Mouse (Mus musculus) kidney, postnatal 0 days (tissue): ENCODE data around the gene Ces1e. TPM values are rescaled to one million over a fixed set of nuclear protein-coding genes. Genes with fewer than 3 reads are reported as not detected.
A peak's percentile ranks its signal among the peaks of the same experiment; 100 is the strongest.
"Not testable (repeated sequence)": the region's sequence is repeated elsewhere in the genome, so short reads cannot be mapped to it uniquely, and the experiment has no call there.

ENCODE experiments used
- ATAC-seq: fragments of 200-750 bp; cut with Nextera tagmentation; replicated peaks from 2 replicates; pipeline ENCODE4 v1.8.0; 2017; ENCODE audit warnings: low read depth, moderate number of reproducible peaks, moderate TSS enrichment, moderate library complexity; ENCODE audit not compliant: low FRiP score
- DNase-seq: peaks from one replicate; pipeline ENCODE4 v3.0.0-alpha.2; 2016; ENCODE audit warnings: low spot score
- H3K27ac ChIP-seq: fragments of 300-500 bp; sonication (generic); 2 replicates; pipeline ENCODE4 v1.5.1; 2014; ENCODE audit warnings: mild to moderate bottlenecking
- H3K27me3 ChIP-seq: fragments of 300-500 bp; sonication (generic); 2 replicates; pipeline ENCODE4 v1.6.1; 2014; ENCODE audit warnings: low read length, mixed read lengths; ENCODE audit not compliant: insufficient read depth
- H3K36me3 ChIP-seq: fragments of 300-500 bp; sonication (generic); 2 replicates; pipeline ENCODE4 v1.6.1; 2014; ENCODE audit warnings: low read length, mixed read lengths; ENCODE audit not compliant: insufficient read depth
- H3K4me1 ChIP-seq: fragments of 300-500 bp; sonication (generic); replicated peaks from 2 replicates; pipeline ENCODE4 v1.6.1; 2014; ENCODE audit warnings: antibody characterized with exemption, low read length, mixed read lengths; ENCODE audit not compliant: insufficient read depth
- H3K4me2 ChIP-seq: fragments of 300-500 bp; sonication (generic); 2 replicates; pipeline ENCODE4 v1.6.1; 2014; ENCODE audit warnings: mild to moderate bottlenecking, low read length, moderate library complexity, mixed read lengths
- H3K4me3 ChIP-seq: fragments of 300-500 bp; sonication (generic); replicated peaks from 2 replicates; pipeline ENCODE4 v1.5.1; 2014; ENCODE audit warnings: low read depth, low read length
- H3K9ac ChIP-seq: fragments of 300-500 bp; sonication (generic); 2 replicates; pipeline ENCODE4 v1.6.1; 2014; ENCODE audit warnings: low read depth, low read length
- H3K9me3 ChIP-seq: fragments of 300-500 bp; sonication (generic); replicated peaks from 2 replicates; pipeline ENCODE4 v1.6.1; 2016; ENCODE audit warnings: low read length, inconsistent platforms, mixed read lengths
- CTCF ChIP-seq: IDR thresholded peaks from 2 replicates; pipeline ENCODE4 v1.5.1; 2016; ENCODE audit warnings: antibody characterized with exemption, low read depth, mild to moderate bottlenecking, moderate library complexity
- WGBS: fragments of 180-500 bp; shearing (Covaris S2); extraction: QIAGEN DNeasy Blood & Tissue Kit; methylation state at CpG from one replicate; pipeline ENCODE4 v1.1.7; 2014; 5-methylcytosine and 5-hydroxymethylcytosine counted together
- polyA plus RNA-seq: library from polyadenylated mRNA; unstranded; fragments of >200 nt; fragmentation: Nextera tagmentation; extraction: Ambion mirVana; gene quantifications from 2 replicates; pipeline ENCODE4 v1.2.1, GENCODE M21; 2015

Ces1e gene
- polyA plus RNA-seq, 1 experiment from 2014 or later = 2.7 TPM

DNA sequence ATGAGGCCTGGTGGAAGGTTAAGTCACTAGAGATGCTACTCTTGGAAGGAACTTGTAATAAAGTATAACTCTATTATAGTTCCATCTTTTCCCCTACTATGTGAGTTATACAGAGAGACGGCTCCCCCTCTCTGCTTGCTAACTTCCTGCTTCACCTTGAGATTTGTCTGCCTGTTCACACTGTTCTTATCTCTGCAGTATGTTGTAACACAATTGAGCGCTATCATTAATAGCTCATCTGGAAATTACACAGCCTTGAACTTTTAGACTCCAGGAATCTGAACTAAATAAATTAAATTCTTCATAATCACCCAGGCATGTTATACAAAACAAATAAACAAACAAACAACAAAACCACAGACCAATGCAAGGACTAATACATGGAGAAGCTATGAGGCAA lies 16.6 kb upstream of the Ces1e start:
- Histone ChIP-seq H3K9ac (no peak overlapping the region), H3K9me3 (no peaks in the 10 kb centered on the region), H3K4me2 (no peak overlapping the region), H3K27me3 (no peaks in the 10 kb centered on the region), H3K4me1 (no peaks in the 10 kb centered on the region), H3K36me3 (no peaks in the 10 kb centered on the region), H3K27ac (no peak overlapping the region), H3K4me3 (no peak overlapping the region)
- ATAC-seq = no peak
- TF ChIP-seq CTCF = no peak
- no peak for DNase-seq
- whole genome bisulfite sequencing = 85% methylated on average over 2 of the region's 2 CpGs

- no peak for DNase-seq
- no peaks in the 10 kb centered on the region for H3K36me3 ChIP-seq
- H3K9me3 ChIP-seq = no peaks in the 10 kb centered on the region
- H3K4me3 ChIP-seq = no peak overlapping the region
- no peak for TF ChIP-seq CTCF
- ATAC-seq = no peak
- no peaks in the 10 kb centered on the region for H3K27me3 ChIP-seq
- H3K4me1 ChIP-seq = no peaks in the 10 kb centered on the region
- no peak overlapping the region for H3K9ac ChIP-seq
- H3K4me2 ChIP-seq = no peak overlapping the region
- H3K27ac ChIP-seq = no peak overlapping the region
These were observed 10.5 kb upstream of the Ces1e start for GRCm38 (mm10) chr8:93239884-93240283.

GRCm38 (mm10) chr8:93235681-93236080 lies 6.3 kb upstream of the Ces1e start:
- Histone ChIP-seq H3K36me3 (no peaks in the 10 kb centered on the region), H3K9ac (no peak overlapping the region), H3K4me2 (no peak overlapping the region), H3K4me1 (no peaks in the 10 kb centered on the region), H3K9me3 (no peaks in the 10 kb centered on the region), H3K27ac (no peak overlapping the region), H3K27me3 (no peaks in the 10 kb centered on the region), H3K4me3 (no peak overlapping the region)
- no peak for ATAC-seq
- WGBS = 72% methylated on average over 1 of the region's 1 CpGs
- no peak for TF ChIP-seq CTCF
- DNase-seq = no peak

- Histone ChIP-seq H3K4me1 (no peaks in the 10 kb centered on the region), H3K9ac (no peak overlapping the region), H3K36me3 (no peaks in the 10 kb centered on the region), H3K27me3 (no peaks in the 10 kb centered on the region), H3K9me3 (no peaks in the 10 kb centered on the region), H3K4me2 (no peak overlapping the region), H3K4me3 (no peak overlapping the region), H3K27ac (no peak overlapping the region)
- TF ChIP-seq CTCF = no peak
- no peak for ATAC-seq
- 90% methylated on average over 1 of the region's 1 CpGs for WGBS
- DNase-seq = no peak
These were observed 5.3 kb upstream of the Ces1e start for GRCm38 (mm10) chr8:93234706-93235105.

DNA sequence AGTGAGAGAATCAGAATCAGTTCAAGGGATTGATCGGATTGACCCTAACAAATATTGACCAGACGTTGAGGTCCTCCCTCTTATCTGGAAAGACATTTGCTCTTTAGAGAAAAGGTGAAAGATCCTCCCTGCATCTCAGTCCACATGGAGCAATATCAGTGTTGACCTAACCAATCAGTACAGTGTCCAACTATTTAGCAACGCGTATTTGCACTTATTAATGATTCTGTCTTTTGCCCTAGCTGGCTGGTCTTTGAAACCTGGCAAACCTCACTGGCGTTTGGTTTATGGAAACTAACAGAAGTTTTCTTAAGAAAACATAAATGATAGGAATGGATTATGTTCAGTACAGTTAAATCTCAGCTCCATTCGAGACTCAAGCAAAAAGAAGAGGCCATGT lies 4.6 kb upstream of the Ces1e start:
- Histone ChIP-seq H3K36me3 (no peaks in the 10 kb centered on the region), H3K4me3 (no peak overlapping the region), H3K27ac (no peak overlapping the region), H3K4me1 (no peaks in the 10 kb centered on the region), H3K9me3 (no peaks in the 10 kb centered on the region), H3K4me2 (no peak overlapping the region), H3K9ac (no peak overlapping the region), H3K27me3 (no peaks in the 10 kb centered on the region)
- 88% methylated on average over 6 of the region's 6 CpGs for WGBS
- no peak for TF ChIP-seq CTCF
- ATAC-seq (no peak), DNase-seq (no peak)

GRCm38 (mm10) chr8:93228673-93229370 lies 597 bp downstream of the Ces1e start:
- Histone ChIP-seq H3K9me3 (no peaks in the 10 kb centered on the region), H3K9ac (no peak overlapping the region), H3K36me3 (no peaks in the 10 kb centered on the region), H3K27me3 (no peaks in the 10 kb centered on the region), H3K27ac (no peak overlapping the region), H3K4me2 (no peak overlapping the region), H3K4me3 (no peak overlapping the region), H3K4me1 (no peaks in the 10 kb centered on the region)
- ATAC-seq (no peak), DNase-seq (peak; percentile 15)
- WGBS = 57% methylated on average over 11 of the region's 11 CpGs
- TF ChIP-seq CTCF = no peak

- not testable (repeated sequence) for H3K27me3 ChIP-seq, H3K9ac ChIP-seq, H3K9me3 ChIP-seq, H3K4me1 ChIP-seq, ATAC-seq, H3K27ac ChIP-seq, H3K4me3 ChIP-seq, H3K4me2 ChIP-seq, H3K36me3 ChIP-seq, DNase-seq
- WGBS = 100% methylated on average over 1 of the region's 1 CpGs
These were observed 2.9 kb downstream of the Ces1e start for GRCm38 (mm10) chr8:93226471-93226870.
